Mouse (Mus musculus) myocyte (in vitro differentiated cells): ENCODE results near the gene Creb3l1. TPM values are rescaled to one million over a fixed set of nuclear protein-coding genes. Genes with fewer than 3 reads are reported as not detected.

ENCODE experiments used
- H3K27me3 ChIP-seq: one replicate; pipeline ENCODE4 v1.6.1; 2011; ENCODE audit not compliant: control insufficient read depth, insufficient read depth, insufficient read length
- H3K36me3 ChIP-seq: one replicate; pipeline ENCODE4 v1.6.1; 2011; ENCODE audit not compliant: control insufficient read depth, insufficient read depth
- H3K4me2 ChIP-seq: one replicate; pipeline ENCODE4 v1.6.1; 2011; ENCODE audit warnings: low read depth, control low read depth
- H3K4me3 ChIP-seq: one replicate; pipeline ENCODE4 v1.5.1; 2011; ENCODE audit warnings: mild to moderate bottlenecking, control low read depth, moderate library complexity
- H3K79me2 ChIP-seq: one replicate; pipeline ENCODE4 v1.6.1; 2011; ENCODE audit not compliant: control insufficient read depth, insufficient read depth
- H3ac ChIP-seq: one replicate; pipeline ENCODE4 v1.6.1; 2011; ENCODE audit not compliant: control insufficient read depth, insufficient read length
- CEBPB ChIP-seq: IDR thresholded peaks from 2 replicates; pipeline ENCODE4 v1.6.1; 2011; ENCODE audit warnings: mild to moderate bottlenecking, moderate library complexity; ENCODE audit not compliant: poor library complexity, insufficient read depth, severe bottlenecking
- E2F4 ChIP-seq: IDR thresholded peaks from one replicate; pipeline ENCODE4 v1.6.1; 2011; ENCODE audit warnings: mild to moderate bottlenecking, control low read depth, moderate library complexity; ENCODE audit not compliant: insufficient read depth
- MAX ChIP-seq: IDR thresholded peaks from one replicate; pipeline ENCODE4 v1.6.1; 2011; ENCODE audit warnings: low read depth, mild to moderate bottlenecking, control low read depth
- MYOD1 ChIP-seq, 3 experiments: IDR thresholded peaks; one replicate each; pipeline ENCODE4 v1.6.1; 2011; ENCODE audit warnings: control low read depth in 2 of 3, low read depth in 2 of 3, mild to moderate bottlenecking in 2 of 3, moderate library complexity in 1 of 3; ENCODE audit not compliant: insufficient read length in 2 of 3, control insufficient read depth in 1 of 3
- MYOG ChIP-seq, 3 experiments: IDR thresholded peaks; one replicate each; pipeline ENCODE4 v1.6.1; 2011; ENCODE audit warnings: control low read depth in 2 of 3, low read depth in 2 of 3, mild to moderate bottlenecking in 2 of 3; ENCODE audit not compliant: insufficient read length in 2 of 3, control insufficient read depth in 1 of 3, insufficient read depth in 1 of 3
- POLR2A ChIP-seq: IDR thresholded peaks from one replicate; pipeline ENCODE4 v1.6.1; 2011; ENCODE audit warnings: low read depth, mild to moderate bottlenecking, control low read depth, moderate library complexity; ENCODE audit not compliant: insufficient read length
- POLR2AphosphoS2 ChIP-seq: IDR thresholded peaks from one replicate; pipeline ENCODE4 v1.6.1; 2011; ENCODE audit warnings: low read depth, control low read depth; ENCODE audit not compliant: insufficient read length
- REST ChIP-seq: IDR thresholded peaks from one replicate; pipeline ENCODE4 v1.6.1; 2011; ENCODE audit warnings: mild to moderate bottlenecking, control low read depth, moderate library complexity; ENCODE audit not compliant: insufficient read depth, insufficient read length
- SRF ChIP-seq: IDR thresholded peaks from one replicate; pipeline ENCODE4 v1.6.1; 2011; ENCODE audit warnings: low read depth; ENCODE audit not compliant: control insufficient read depth, insufficient read length
- TCF12 ChIP-seq: IDR thresholded peaks from one replicate; pipeline ENCODE4 v1.6.1; 2011; ENCODE audit warnings: mild to moderate bottlenecking, control low read depth; ENCODE audit not compliant: poor library complexity, insufficient read depth, severe bottlenecking
- TCF3 ChIP-seq: IDR thresholded peaks from one replicate; pipeline ENCODE4 v1.6.1; 2011; ENCODE audit warnings: low read depth, control low read depth; ENCODE audit not compliant: insufficient read length
- USF1 ChIP-seq: IDR thresholded peaks from one replicate; pipeline ENCODE4 v1.6.1; 2011; ENCODE audit warnings: low read depth, mild to moderate bottlenecking, control low read depth, moderate library complexity
- polyA plus RNA-seq: library from polyadenylated mRNA; unstranded; fragments of >200 nt; fragmentation: generic; extraction: Trizol; gene quantifications from one replicate; pipeline ENCODE4 v1.2.1, GENCODE M21; 2012; ENCODE audit warnings: missing spikeins

Gene Creb3l1
- polyA plus RNA-seq, 1 experiment, result 97.3 TPM

DNA sequence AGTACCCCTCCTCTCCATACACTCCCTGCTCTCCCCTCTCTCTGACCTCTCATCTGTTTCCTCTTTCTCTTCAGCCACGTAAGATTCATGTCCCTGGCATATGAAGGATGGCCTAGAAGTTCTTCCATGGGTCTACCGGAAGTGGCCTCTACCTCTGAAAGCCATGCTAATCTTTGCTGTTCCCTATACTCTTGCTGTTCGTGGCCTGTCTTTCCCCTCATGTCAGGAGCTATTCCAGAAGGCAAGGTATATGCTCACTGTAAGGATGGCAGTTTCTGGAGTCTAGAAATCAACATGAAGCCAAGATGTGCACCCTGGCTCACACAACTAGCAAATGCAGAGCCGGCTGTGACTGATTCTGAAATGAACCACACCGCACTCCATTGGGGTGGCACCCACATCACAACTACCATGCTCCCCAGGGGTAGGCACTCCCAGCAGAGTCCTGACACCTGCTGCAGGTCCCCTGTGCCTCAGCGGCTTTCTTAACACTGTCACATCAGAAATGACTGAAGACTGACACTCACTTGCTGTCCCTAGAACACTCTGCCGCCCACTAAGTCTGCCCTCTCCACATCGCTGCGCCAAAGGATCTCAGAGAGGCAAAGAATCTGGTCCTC is 39.3 kb downstream of the Creb3l1 start:
- Histone ChIP-seq H3K27me3 (no peaks in the 10 kb centered on the region), H3K4me3 (no peak overlapping the region), H3K4me2 (no peak overlapping the region), H3K36me3 (peaks cover 33% of the 10 kb centered on the region), H3K79me2 (no peaks in the 10 kb centered on the region), H3ac (no peak overlapping the region)
- no peak for TF ChIP-seq TCF12
- TF ChIP-seq MAX, result no peak
- no peak for TF ChIP-seq MYOG (IDR thresholded peaks at IDR 0.05; ENCODE audit: control insufficient read depth in 1 of 3, insufficient read depth in 1 of 3, insufficient read length in 2 of 3, low read depth in 2 of 3)
- TF ChIP-seq CEBPB, result no peak

DNA sequence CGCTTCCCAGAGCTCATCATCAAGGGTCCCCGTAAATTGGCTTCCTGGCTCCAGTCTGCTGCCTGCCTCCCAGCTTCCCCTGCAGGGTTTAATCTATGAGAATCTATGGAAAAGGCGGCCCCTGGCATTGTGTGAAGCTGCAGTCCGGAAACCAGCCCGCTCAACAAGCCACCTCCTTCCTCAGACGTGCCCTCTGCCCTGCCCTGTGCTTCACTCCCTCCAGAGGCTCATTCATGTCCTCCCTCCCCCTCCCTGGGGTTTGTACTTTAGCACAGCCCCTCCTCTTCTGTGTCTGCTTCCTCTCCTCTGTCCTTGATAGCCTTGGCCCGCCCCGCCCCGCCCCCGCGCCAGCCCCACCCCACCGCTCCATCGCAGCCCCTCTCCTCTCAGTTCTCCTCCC is 39.9 kb downstream of the Creb3l1 start:
- Histone ChIP-seq H3K4me2 (no peak overlapping the region), H3ac (no peak overlapping the region), H3K79me2 (no peaks in the 10 kb centered on the region), H3K27me3 (no peaks in the 10 kb centered on the region), H3K4me3 (no peak overlapping the region), H3K36me3 (peaks cover 27% of the 10 kb centered on the region)
- TF ChIP-seq MAX (no peak), REST (no peak), SRF (no peak), CEBPB (no peak), POLR2A (no peak), TCF3 (no peak), E2F4 (no peak), POLR2AphosphoS2 (no peak), MYOD1 (IDR thresholded peaks at IDR 0.05; ENCODE audit: control insufficient read depth in 1 of 3, insufficient read length in 2 of 3, low read depth in 2 of 3) (no peak), MYOG (IDR thresholded peaks at IDR 0.05; ENCODE audit: control insufficient read depth in 1 of 3, insufficient read depth in 1 of 3, insufficient read length in 2 of 3, low read depth in 2 of 3) (no peak), TCF12 (no peak), USF1 (no peak)

DNA sequence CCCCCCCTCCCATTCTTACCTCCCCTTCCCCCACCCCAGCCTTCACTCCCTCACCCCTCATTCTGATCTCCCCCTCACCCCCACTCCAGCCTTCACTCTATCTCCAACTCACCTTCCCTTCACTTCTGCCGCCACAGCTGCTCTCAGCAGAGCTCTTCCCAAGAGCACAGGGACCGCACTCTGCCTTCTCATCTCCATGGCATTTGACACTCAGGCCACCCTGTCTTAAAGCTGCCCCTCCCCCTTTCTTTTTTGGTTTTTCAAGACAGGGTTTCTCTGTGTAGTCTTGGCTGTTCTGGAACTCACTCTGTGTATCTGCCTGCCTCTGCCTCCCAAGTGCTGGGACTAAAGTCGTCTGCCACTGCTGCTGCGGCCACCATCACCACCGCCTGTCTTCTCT is 43.5 kb downstream of the Creb3l1 start:
- Histone ChIP-seq H3K4me2 (no peak overlapping the region), H3K4me3 (no peak overlapping the region), H3ac (no peak overlapping the region), H3K27me3 (peaks cover 16% of the 10 kb centered on the region), H3K79me2 (no peaks in the 10 kb centered on the region), H3K36me3 (peaks cover 17% of the 10 kb centered on the region)
- TF ChIP-seq MYOD1 (IDR thresholded peaks at IDR 0.05; ENCODE audit: control insufficient read depth in 1 of 3, insufficient read length in 2 of 3, low read depth in 2 of 3), result no peak
- TF ChIP-seq TCF3, result no peak
- no peak for TF ChIP-seq E2F4
- peak; percentile 35 for TF ChIP-seq POLR2AphosphoS2
- peak in 1 of 3 experiments; percentile 6 for TF ChIP-seq MYOG (IDR thresholded peaks at IDR 0.05; ENCODE audit: control insufficient read depth in 1 of 3, insufficient read depth in 1 of 3, insufficient read length in 2 of 3, low read depth in 2 of 3)
- TF ChIP-seq REST, result no peak
- no peak for TF ChIP-seq POLR2A
- TF ChIP-seq SRF, result no peak
- no peak for TF ChIP-seq CEBPB
- no peak for TF ChIP-seq TCF12
- no peak for TF ChIP-seq MAX

DNA sequence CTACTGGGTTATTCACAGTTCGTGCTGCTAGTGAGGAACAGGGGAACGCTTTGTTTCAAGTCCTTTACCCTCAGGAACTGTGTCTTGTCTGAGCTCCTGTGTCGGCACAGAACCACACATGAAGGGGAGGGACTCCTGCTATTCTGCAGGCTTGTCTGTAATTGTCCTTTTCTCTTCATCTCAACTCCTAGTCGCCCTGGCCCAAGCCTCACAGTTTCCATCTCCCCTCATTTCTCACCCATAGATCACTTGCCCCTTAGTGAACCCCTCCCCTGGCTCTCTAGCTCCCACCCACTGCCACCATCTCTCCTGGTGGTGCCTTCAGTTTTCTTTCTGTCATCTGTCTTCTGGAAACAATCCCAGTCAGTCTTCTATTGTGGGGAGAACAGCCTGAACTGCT is 44.1 kb downstream of the Creb3l1 start:
- H3K79me2 ChIP-seq, result no peaks in the 10 kb centered on the region
- no peak overlapping the region for H3K4me2 ChIP-seq

DNA sequence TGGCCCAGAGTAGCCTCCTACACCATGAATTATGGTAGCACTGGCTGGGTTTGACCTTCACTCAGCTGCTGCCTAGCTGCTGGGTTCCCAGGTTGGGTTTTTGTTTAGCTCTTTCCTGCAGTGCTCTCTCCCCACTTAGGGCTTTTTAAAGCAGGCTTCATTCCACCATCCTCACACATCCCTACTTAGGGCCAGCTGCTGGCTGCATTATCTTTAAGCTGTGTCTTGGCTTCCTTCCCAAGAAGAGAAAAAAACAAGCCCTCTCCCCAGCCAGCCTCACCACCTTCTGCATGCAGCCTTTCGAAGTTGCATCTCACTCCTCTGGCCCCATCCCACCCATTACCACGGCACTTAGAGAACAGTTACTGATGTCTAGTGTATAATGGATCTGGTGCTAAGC is 45.8 kb downstream of the Creb3l1 start:
- no peak overlapping the region for H3ac ChIP-seq
- no peaks in the 10 kb centered on the region for H3K79me2 ChIP-seq
- H3K4me2 ChIP-seq, result no peak overlapping the region
- H3K27me3 ChIP-seq, result peaks cover 32% of the 10 kb centered on the region
- no peak overlapping the region for H3K4me3 ChIP-seq
- peaks cover 7% of the 10 kb centered on the region for H3K36me3 ChIP-seq
- no peak for TF ChIP-seq E2F4
- TF ChIP-seq USF1, result no peak
- TF ChIP-seq POLR2AphosphoS2, result no peak
- TF ChIP-seq MYOG (IDR thresholded peaks at IDR 0.05; ENCODE audit: control insufficient read depth in 1 of 3, insufficient read depth in 1 of 3, insufficient read length in 2 of 3, low read depth in 2 of 3), result no peak
- no peak for TF ChIP-seq TCF12
- TF ChIP-seq POLR2A, result no peak
- TF ChIP-seq CEBPB, result no peak
- TF ChIP-seq REST, result no peak
- no peak for TF ChIP-seq MYOD1 (IDR thresholded peaks at IDR 0.05; ENCODE audit: control insufficient read depth in 1 of 3, insufficient read length in 2 of 3, low read depth in 2 of 3)
- no peak for TF ChIP-seq SRF

More for the DNA sequence above, 44.1 kb downstream of the Creb3l1 start:
- Histone ChIP-seq H3ac (no peak overlapping the region), H3K36me3 (peaks cover 11% of the 10 kb centered on the region), H3K4me3 (no peak overlapping the region), H3K27me3 (peaks cover 22% of the 10 kb centered on the region)
- TF ChIP-seq USF1 (no peak), MYOD1 (IDR thresholded peaks at IDR 0.05; ENCODE audit: control insufficient read depth in 1 of 3, insufficient read length in 2 of 3, low read depth in 2 of 3) (no peak), REST (no peak), POLR2A (no peak), TCF3 (no peak), CEBPB (no peak), E2F4 (no peak), SRF (no peak), MAX (no peak), POLR2AphosphoS2 (no peak), MYOG (IDR thresholded peaks at IDR 0.05; ENCODE audit: control insufficient read depth in 1 of 3, insufficient read depth in 1 of 3, insufficient read length in 2 of 3, low read depth in 2 of 3) (no peak)
